Mouse (Mus musculus): ENCODE measurements at regions not wholly inside any gene's neighbourhood (a gene's known extent, or its start where the extent isn't known, plus 50 kb on each side); places are given as distances from the start of the nearest gene placed in this dataset.

DNA sequence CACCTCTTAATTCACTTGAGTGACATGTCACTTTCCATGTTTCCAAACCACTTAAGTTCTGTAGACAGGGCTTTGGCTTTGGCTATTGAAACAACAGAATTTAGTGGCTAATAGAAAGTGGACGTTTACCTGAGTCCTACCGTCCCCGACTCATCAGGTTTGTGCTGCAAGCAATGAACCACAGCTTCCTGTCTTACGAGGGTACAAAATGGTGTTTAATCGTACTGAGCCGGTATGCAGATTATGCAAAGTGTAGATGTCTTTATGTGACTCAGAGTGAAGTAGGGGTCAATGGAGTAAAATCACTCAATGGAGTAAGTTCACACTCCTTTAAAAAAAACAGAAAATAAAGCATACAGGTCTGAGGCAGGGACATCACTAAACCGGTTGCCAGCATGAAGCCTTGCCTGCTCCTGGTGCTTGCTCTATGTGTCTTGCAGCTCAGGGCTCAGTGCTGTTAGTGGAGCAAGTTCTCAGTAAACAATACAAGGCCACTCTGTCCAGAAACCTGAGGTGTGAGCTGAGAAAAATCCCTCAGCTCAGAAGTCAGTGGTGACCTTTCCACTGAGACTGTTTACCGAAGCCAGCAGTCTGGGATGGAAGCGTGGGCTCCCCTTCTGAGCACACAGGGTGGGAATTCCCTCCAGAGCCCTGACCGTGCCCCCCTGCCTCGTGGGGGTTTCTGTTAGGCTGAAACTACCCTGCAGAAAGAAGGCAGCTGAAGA is 226.1 kb upstream of the Jun start:
- no peak for TF ChIP-seq CTCF (IDR thresholded peaks at IDR 0.05)
- TF ChIP-seq POLR2A (IDR thresholded peaks at IDR 0.05; ENCODE audit: insufficient read depth, low read depth, low read length): no peak
- TF ChIP-seq EP300 (IDR thresholded peaks at IDR 0.05; ENCODE audit: insufficient read depth, low read depth, low read length): no peak
